Mouse (Mus musculus): ENCODE measurements around the gene Car5a.
A peak's percentile ranks its signal among the peaks of the same experiment; 100 is the strongest.

The Car5a gene

DNA sequence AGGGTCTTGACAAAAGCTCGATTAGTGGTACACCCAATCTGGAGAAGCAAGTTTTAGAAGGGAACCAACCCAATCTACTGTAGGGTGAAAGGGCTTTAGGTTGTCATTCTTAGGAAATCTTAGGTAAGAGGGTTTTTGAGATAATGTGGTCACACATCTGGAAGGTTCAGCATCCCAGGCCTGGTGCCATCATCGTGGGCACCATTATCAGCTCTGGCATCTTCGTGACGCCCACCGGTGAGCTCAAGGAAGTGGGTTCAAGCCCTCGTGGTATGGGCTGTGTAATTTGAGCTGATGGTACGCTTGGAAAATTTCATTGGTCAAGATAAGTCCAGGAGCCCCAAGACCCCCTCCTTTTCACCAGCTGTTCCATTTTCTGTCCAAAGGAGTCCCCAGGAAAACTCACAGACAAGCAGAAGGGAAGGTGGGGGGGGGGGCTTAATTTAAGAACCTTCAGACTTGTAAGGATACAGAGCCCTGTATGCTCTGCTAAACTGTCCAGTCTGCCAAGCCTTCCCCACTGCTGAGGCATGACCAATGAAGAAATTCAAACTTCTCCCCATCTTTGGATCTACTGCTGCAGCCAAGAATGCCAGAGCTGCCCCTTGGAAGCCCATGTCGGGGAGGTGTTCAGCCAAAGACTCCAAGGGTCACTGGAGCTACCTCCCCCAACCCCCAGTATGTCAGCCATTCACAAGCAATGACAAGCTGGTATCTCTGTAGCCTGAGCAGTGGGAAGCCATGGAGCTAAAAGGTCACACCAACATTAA lies 36.1 kb downstream of the Car5a start:
- DNase-seq (ENCODE audit: extremely low read depth, insufficient read length, low spot score) = no peak

DNA sequence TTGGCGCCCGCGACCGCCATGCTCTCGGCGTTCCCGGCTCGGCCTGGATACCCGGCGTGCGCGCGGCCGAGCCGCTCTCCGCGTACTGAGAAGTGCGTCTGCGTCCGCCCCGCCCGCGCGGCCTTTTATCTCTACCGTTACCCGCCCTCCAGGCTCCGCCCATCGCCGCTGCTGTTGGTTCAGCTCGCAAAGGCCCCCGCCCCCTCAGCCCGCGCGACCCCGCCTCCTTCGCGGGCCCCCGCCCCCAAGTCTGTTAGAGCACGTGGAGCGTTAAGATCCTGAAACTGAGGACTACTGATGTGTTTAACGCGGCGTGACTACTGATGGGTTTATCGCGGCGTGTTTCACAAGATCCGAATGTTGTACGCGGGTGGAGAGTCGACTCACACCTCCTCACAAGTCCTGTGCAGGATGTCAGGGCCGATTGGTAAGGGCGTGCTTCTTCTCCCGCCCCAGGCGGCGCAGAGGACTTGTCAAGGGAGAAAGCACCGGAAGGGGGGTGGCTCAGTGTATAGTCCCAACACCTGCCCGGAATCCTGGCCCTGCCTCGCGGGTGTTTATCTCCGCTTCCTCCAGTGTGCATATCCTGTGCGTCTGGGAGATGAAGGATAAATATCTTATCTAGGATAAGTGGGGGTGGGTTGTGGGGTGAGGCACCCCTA lies 37.0 kb downstream of the Car5a start, which contains the start of gene Slc7a5:
Slc7a5 (minus strand) TSS at position 108 of the 662 bp plus-strand sequence.
- DNase-seq (ENCODE audit: extremely low read depth, insufficient read length, low spot score) = peak; percentile 95

DNA sequence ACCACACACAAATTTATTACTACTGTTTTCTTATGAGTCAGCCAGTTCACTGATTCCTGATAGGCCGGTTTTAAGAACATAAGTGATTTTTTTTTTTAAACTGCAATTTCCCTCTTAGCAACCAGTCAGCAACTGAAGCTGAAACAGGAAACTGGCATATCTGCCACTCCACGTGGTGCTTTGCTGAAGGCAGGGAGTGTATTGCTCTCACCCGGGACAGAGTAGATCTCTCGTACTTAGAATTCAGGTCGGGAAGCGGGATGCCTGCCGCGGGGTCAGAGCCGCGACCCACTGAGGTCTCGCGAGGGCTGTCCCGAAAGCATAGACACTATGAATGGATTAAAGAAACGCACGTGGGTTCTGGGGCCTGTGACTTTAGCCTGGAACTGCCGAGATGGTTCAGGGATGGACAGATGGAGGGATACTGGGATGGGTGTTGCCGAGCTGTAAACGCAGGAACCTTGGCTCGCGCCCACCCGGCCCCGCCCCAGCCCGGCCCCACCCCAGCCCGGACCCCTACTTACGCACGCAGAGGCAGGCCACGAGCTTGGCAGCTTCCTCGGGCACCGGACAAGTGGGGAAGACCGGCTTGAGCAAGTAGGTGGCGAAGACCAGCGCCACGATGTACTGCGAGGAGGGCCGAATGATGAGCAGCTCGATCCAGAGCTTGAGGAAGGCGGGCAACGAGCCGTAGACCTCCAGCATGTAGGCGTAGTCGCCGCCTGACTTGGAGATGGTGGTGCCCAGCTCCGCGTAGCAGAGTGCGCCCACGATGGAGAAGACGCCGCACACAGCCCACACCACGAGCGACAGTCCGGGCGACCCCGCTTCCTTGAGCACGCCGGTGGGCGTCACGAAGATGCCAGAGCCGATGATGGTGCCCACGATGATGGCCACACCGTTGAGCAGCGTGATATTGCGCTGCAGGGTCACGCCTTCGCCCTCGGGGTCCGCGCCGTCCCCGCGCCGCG lies 37.9 kb downstream of the Car5a start:
- DNase-seq (ENCODE audit: extremely low read depth, insufficient read length, low spot score) = peak; percentile 78

DNA sequence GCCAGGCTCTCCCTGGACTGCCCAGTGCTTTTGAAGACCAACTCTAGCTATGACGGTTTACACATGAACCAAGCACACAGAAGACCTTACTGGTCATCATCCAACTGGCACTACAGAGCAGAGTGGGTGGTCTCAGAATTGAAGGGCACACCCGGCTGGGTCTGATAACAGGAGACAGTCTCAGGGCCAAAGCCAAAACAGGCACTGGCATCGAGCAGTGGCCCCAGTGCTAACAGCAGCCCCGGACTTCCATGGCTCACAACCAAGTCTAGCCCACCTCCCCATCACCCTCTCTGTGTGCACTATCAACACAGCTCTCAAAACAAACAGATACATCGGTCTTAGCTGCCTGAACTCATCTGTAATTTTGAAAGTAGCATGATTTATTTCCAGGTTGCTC lies 38.8 kb downstream of the Car5a start:
- DNase-seq (ENCODE audit: extremely low read depth, insufficient read length, low spot score) = no peak

DNA sequence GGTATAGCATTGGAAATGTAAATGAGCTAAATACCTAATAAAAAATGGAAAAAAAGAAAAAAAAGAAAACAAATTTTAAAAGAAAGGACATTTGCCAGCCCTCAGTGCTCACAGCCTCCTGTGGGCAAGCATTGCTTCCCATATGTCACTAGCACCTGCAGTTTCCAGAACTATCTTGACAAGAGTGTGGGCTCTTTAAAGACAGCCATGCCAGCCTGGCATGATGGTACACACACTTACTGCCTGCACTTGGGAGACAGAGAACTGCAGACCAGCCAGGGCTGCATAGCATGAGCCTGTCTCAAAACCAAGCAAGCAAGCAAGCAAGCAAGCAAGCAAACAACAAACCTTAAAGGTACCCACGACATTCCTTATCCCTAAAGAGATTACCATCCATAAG lies 39.3 kb downstream of the Car5a start:
- no peak for DNase-seq (ENCODE audit: extremely low read depth, insufficient read length, low spot score)

DNA sequence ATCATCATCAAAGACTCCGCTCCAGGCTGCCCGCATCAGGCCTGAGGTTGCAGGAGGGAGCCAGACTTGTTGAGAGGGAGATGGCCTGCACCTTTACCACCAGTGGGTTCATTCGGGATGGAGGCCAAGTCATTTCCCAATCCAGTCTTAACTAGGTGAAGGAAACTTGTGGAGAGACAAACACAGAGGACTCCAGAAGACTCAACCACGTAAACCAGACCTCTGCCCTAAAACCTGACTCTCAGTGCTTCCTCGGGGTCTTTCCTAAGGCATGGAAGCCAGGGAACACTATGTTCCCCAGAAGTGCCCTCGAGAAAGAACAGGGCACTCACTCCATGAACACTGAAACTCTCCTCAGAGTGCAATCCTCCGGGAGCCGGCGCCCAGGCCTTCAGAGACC lies 39.7 kb downstream of the Car5a start:
- no peak for DNase-seq (ENCODE audit: extremely low read depth, insufficient read length, low spot score)

DNA sequence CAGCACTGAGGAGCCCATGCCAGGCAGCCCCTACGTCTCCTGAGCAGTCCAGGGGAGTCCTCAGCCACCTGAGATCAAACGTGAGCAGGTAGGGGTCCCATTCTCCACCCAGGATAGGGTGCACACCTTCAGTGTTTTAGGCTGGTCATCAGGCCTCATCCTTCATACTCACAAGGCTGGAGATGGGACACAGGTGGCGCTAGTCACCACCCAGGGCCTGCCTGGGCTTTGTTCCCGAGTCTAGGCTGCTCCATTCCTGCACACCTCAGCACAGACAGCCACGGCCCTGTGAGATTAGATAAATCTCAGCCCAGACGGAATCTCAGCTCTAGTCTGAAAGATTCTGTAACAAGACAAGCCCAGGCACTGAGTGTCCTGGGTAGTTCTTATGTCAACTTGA lies 40.7 kb downstream of the Car5a start:
- no peak for DNase-seq (ENCODE audit: extremely low read depth, insufficient read length, low spot score)

DNA sequence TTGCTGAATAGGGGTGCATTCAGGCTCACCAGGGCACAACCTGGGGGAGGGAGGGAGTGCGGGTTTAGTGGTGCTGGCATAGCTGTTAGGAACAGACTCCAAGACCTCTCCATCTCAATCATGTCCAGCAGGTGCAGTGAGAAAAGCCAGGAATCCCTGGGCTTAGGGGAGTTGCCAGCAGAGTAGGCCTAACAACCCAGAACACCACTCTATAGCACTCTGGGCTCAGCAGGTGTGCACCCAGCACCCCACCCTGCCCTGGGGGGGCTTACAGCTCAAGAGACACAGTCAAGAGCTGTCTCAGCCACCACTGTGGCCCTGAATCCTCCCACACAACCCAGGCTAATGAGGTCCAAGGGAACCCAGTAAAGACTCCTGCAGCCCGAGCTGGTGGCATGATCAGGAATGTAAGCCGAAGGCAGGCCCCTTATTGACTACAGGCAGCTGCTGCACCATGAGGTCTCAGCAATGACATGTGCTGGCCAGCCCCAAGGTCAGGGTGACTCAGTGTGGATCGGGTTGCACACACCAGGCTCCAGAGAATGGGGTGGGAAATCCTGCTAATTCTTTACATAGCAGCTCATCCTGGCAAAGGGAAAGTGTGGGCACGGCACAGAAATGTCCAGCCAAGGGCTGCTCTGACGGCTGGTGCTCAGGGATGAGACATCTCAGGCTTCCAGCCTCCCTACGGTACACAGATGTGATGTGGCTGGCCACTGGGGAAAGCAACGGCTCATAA lies 43.0 kb downstream of the Car5a start:
- peak; percentile 86 for DNase-seq (ENCODE audit: extremely low read depth, insufficient read length, low spot score)

DNA sequence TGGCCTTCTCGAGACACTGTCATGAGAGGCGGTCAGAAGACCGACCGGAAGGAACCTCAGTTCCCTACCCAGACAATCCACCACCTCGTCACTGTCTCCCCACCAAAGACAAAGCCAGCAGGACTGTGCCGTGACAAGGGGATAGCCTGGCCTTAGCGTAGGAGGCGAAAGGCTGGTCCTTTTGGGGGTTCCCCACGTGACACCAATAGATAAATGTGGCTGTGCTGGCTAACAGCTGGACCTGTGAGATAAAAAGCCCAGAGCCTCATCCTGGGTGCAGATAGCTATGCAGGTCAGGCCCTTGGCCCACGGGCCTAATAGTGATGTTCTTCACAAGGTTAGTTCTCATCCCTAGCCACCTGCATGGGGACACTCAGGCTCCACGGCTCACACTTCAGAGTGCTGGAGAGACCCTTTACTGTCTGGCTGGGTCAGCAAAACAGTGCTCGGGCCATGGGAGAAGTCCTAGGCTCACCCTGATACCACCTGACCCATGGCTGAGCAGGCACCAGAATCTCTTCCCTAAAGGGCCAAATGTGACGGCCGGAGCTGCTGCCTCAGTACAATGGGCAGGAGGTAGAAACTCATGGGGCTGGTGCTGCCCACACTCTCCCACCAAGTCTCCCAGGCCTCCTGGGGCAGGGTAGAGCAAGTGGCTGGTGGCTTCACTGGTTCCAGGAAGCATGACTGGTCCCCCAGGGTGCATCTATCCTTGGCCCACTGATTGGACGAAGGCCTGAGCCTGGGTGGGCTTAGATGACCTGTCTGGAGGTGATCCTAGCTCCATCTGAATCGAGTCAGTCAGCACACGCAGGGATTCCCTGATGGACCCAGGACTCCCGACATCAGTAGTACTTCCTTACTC lies 45.3 kb downstream of the Car5a start:
- no peak for DNase-seq (ENCODE audit: extremely low read depth, insufficient read length, low spot score)

DNA sequence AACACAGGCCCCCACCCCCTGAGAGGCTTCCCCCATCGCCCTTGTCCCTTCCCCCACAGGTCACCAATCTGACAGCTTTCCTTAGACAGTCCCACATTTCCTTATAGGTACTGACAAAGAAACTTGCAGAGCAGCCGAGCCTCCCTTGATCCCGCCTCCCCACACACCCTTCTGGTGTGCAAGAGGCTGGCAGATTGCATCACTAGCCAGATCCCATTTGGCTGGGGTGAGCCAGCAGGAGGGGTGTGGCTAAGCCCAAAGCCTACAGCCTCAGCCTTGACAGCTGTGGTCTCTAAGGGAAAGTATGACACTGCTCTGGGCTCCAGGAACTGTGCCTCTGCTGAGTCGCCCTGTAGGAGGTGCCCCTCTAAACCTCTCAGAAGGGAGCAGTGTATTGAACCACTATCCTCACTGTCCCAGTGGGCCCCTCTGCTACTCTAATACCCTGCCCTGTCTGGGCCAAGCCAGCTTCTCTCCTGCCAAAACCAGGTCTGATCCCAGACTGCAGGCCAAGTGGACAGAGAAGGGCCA lies 46.2 kb downstream of the Car5a start:
- DNase-seq (ENCODE audit: extremely low read depth, insufficient read length, low spot score) = peak; percentile 87

DNA sequence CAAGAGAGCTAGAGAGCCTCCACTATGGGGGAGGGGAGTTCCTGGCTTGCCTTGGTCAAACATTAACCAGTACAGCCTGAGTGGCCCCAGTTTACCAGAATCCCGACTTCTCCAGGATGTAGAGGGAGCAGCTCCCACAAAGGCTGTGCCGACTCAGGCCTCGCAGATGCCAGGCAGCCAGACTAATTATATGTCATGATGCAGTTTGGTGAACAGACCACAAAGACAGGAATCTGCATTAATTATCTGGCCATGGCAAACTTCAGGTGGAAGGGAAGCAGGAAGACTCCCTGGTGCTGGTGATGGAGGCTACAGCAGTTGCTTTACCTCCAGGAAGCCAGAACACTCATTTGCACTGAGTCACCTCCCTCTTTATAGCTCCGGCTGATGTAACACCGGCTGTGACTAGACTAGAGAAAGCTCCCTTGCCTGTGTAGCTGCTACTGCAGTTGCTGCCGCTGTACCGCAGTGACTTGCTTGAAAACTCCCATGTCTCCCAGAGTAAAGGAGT lies 46.8 kb downstream of the Car5a start:
- DNase-seq (ENCODE audit: extremely low read depth, insufficient read length, low spot score) = no peak

DNA sequence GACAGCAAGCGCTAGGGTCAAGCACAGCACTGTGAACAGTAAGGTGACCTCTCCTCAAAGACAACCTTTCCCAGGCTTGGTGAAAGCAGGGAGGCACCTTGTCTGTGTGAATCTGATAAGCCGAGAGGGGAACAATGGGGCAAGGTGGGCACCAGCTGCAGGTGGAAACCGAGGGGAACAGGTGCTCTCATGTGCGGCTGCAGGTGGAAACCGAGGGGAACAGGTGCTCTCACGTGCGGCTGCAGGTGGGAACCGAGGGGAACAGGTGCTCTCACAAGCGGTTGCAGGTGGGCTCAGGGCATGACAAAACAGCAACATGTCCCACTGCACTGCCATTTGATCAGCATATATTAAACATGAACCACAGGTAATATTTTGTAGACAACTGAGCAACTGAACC lies 47.5 kb downstream of the Car5a start:
- DNase-seq (ENCODE audit: extremely low read depth, insufficient read length, low spot score) = no peak

DNA sequence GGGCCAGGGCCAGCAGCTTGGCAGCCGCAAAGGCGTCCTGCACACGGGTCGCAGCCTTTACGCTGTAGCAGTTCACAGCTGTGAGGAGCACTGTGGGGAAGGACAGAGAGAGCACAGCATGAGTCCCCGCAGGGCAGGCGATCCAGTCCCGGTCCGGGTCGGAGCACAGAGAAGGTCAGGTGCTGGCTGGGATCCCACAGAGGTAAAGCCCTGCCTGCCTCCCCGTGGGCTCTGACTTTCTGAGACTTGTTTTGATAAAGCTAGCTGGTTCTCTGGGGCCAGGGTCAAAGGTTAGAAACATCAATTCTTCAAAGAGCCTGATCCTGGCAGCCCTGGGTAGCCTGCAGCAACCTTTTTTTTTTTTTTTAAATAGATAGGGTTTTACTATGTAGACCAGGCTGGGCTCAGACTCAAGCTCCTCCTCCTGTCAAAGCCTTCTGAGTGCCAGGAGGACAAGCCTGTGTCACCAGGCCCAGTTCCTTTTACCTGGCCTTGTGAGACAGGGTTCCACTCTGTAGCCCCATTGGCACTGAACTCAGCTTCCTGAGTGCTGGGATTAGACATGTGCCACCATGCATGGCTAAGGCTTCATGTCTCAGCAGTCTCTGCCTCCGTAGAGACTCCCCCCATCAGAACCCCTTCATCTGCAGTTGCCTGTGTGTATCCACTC lies 48.1 kb downstream of the Car5a start:
- no peak for DNase-seq (ENCODE audit: extremely low read depth, insufficient read length, low spot score)

DNA sequence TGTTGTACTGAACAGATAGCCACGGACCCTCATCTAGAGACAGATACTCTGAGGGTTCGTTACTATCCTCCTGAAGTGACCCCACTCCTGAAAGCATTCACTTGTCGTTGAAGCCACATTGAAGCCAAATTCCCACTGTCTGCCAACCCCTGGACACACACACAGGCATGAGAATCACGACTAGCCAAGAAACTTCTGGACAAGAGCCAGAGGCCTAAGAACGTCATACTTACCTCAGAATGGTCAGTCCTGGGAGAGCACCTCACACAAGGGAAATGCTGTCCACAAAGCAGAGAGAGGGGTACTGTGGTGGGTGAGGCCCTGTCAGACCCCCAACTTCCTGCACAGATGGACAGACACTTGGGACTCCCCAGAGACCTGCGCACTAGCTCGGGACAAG lies 48.8 kb downstream of the Car5a start:
- DNase-seq (ENCODE audit: extremely low read depth, insufficient read length, low spot score) = no peak

DNA sequence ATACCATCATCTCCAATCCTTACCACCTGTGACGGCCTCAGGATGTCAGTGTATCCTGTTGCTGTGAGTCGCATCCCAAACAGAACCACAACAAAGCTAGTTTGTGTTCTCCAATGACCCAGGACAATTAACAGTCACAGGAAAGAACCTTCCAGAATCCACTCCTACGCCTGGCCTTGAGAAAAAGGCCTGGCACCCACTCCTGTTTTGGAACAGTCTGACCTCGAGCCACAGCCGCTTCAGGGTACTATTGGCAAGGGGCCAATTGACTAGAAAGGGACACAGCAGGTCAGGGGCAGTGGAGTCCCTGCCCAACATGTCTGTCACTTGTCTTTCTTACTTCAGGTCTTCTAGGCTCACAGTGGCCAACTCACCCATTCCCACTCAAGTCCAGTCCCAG lies 51.8 kb downstream of the Car5a start:
- no peak for DNase-seq (ENCODE audit: extremely low read depth, insufficient read length, low spot score)

DNA sequence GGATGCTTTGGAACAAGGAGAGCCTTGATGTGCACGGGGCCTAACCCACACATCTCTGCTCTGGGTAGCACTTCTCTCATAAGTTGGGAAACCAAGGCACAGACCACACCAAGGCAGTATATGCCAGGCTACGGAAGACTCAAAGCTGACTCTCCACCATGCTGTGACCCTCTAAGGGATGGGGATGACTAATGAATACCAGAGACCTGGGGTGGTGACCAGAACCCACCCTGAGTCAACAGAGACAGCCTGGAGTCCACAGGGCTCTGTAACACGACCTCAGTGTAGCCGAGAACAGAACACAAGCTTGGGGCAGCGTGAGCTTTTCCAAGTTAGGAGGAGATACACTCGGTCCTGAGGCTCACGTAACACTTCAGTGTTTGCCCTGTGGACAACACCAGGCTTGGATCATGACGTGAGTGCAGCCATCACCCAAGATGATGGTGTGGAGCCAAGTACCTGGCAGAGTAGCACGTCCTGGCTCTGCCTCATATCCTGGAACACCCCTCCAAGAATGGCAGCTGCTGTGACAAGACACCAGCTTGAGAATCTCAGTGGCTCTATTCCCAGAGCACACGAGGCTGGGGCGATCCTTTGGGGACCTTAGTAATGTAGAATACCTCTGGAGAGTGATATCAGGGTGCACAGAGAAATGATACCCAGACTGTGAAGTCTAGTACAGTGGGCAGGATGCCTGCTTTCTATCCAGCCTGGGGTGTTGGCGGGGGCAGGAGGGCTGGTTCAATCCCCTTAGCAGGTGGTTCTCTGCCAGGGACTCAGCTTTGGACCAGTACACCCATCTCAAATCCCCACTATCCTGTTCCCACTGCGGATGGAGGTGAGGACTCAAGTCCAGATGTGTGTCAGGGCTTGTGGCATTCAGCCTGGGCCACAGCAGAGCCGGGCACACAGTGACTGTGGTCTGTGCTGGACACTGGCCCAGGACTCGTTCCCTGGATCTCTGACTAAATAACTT lies 54.6 kb downstream of the Car5a start:
- DNase-seq (ENCODE audit: extremely low read depth, insufficient read length, low spot score) = peak; percentile 76

DNA sequence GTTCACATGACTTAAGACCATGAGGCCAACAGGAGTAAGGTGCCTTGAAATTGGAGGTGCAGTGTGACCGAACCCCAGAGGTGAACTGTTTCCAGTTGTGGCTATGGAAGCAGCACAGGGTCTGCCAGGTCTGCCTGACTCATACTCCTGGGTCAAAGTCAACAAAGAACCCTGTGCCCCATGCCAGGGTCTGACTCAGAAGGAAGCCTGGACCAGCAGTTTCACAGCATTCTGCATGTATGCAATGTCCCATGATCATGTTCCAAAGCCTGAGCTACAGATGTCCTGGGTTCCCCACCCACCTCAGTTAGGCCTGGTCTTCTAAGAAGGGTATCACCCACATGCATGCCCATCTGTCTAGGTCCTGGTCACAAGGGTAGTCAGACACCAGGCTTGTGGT lies 55.4 kb downstream of the Car5a start:
- peak; percentile 55 for DNase-seq (ENCODE audit: extremely low read depth, insufficient read length, low spot score)
